Mouse (Mus musculus) G1E (cell line): Measurements from ENCODE around the gene Camkv. TPM values are rescaled to one million over a fixed set of nuclear protein-coding genes. Genes with fewer than 3 reads are reported as not detected.

Experiments used
- ATAC-seq: 2 replicates; pipeline ENCODE4 v1.8.0; 2016; ENCODE audit warnings: mild to moderate bottlenecking; ENCODE audit not compliant: insufficient number of reproducible peaks, poor library complexity, low FRiP score, severe bottlenecking; ENCODE audit errors: extremely low read depth
- DNase-seq: peaks from one replicate; pipeline ENCODE4 v3.0.0; 2012; ENCODE audit warnings: low spot score
- H3K27me3 ChIP-seq: 2 replicates; pipeline ENCODE4 v1.6.1; 2012; ENCODE audit warnings: mild to moderate bottlenecking, low read length, inconsistent platforms; ENCODE audit not compliant: insufficient read depth
- H3K36me3 ChIP-seq: replicated peaks from 2 replicates; pipeline ENCODE3; 2012; ENCODE audit warnings: mild to moderate bottlenecking, inconsistent platforms
- H3K4me1 ChIP-seq: 2 replicates; pipeline ENCODE4 v1.6.1; 2012; ENCODE audit warnings: low read depth, low read length, inconsistent platforms, mixed read lengths; ENCODE audit not compliant: insufficient read depth
- H3K4me3 ChIP-seq: 2 replicates; pipeline ENCODE4 v1.5.1; 2012; ENCODE audit warnings: low read depth, mild to moderate bottlenecking, inconsistent platforms, low read length, moderate library complexity, mixed read lengths
- H3K9me3 ChIP-seq: replicated peaks from 2 replicates; pipeline ENCODE4 v1.6.1; 2012; ENCODE audit warnings: inconsistent platforms
- CTCF ChIP-seq: IDR thresholded peaks from 2 replicates; pipeline ENCODE4 v1.5.1; 2012; ENCODE audit warnings: low read depth, low read length, inconsistent platforms, mixed read lengths
- GATA1 ChIP-seq: IDR thresholded peaks from 2 replicates; pipeline ENCODE4 v1.6.1; 2012; ENCODE audit warnings: borderline replicate concordance, low read length, inconsistent platforms, mixed read lengths
- GATA2 ChIP-seq: IDR thresholded peaks from 2 replicates; pipeline ENCODE4 v1.6.1; 2012; ENCODE audit warnings: low read depth, low read length, inconsistent platforms, borderline replicate concordance
- POLR2AphosphoS5 ChIP-seq: IDR thresholded peaks from 2 replicates; pipeline ENCODE4 v1.6.1; 2012; ENCODE audit warnings: low read depth, low read length, inconsistent platforms; ENCODE audit not compliant: insufficient replicate concordance
- TAL1 ChIP-seq: conservative IDR thresholded peaks from 2 replicates; pipeline ENCODE4 v1.6.1; 2012; ENCODE audit warnings: low read depth, low read length, inconsistent platforms, mixed read lengths
- polyA plus RNA-seq: library from polyadenylated mRNA; stranded (reverse); fragments of >175 nt; gene quantifications from 2 replicates; pipeline ENCODE4 v1.2.3, GENCODE M21; 2012
- total RNA-seq, 2 experiments: library from RNA; stranded (forward) in 1 of 2; stranded (reverse) in 1 of 2; fragments of 200-1000 nt in 1 of 2; fragments of >200 nt in 1 of 2; fragmentation: Nextera tagmentation in 1 of 2; gene quantifications; 2 replicates each; pipeline ENCODE4 v1.2.3; 2014 to 2017

Camkv gene
- total and polyA plus RNA-seq, 3 experiments, result 0.11 TPM; not detected in 2

- Histone ChIP-seq H3K9me3 (no peaks in the 10 kb centered on the region), H3K27me3 (peaks cover 28% of the 10 kb centered on the region), H3K36me3 (no peaks in the 10 kb centered on the region), H3K4me1 (peaks cover 23% of the 10 kb centered on the region), H3K4me3 (no peak within 1 kb of the TSS)
- DNase-seq, result no peak
- TF ChIP-seq GATA1 (no peak), CTCF (no peak), GATA2 (no peak), POLR2AphosphoS5 (no peak), TAL1 (no peak)
- no peak for ATAC-seq
These were observed 56.7 kb downstream of the Camkv start, which contains the start of gene Cdhr4 for GRCm38 (mm10) chr9:107992197-107992596. Gene Cdhr4, plus strand, starts transcription at chr9:107992497.

GRCm38 (mm10) chr9:107993013-107993412, 57.5 kb downstream of the Camkv start:
- H3K9me3 ChIP-seq, result no peaks in the 10 kb centered on the region
- H3K4me1 ChIP-seq, result peaks cover 19% of the 10 kb centered on the region
- no peak overlapping the region for H3K4me3 ChIP-seq
- DNase-seq, result no peak
- peaks cover 28% of the 10 kb centered on the region for H3K27me3 ChIP-seq
- no peaks in the 10 kb centered on the region for H3K36me3 ChIP-seq
- ATAC-seq, result no peak
- no peak for TF ChIP-seq GATA1
- TF ChIP-seq POLR2AphosphoS5, result no peak
- no peak for TF ChIP-seq GATA2
- no peak for TF ChIP-seq TAL1
- TF ChIP-seq CTCF, result no peak

GRCm38 (mm10) chr9:107994464-107994863, 59.0 kb downstream of the Camkv start:
- ATAC-seq, result no peak
- peaks cover 15% of the 10 kb centered on the region for H3K4me1 ChIP-seq
- DNase-seq, result no peak
- TF ChIP-seq GATA1, result no peak
- no peak for TF ChIP-seq CTCF
- no peak for TF ChIP-seq TAL1
- no peak for TF ChIP-seq GATA2
- TF ChIP-seq POLR2AphosphoS5, result no peak
- H3K27me3 ChIP-seq, result peaks cover 38% of the 10 kb centered on the region
- H3K4me3 ChIP-seq, result no peak overlapping the region
- H3K9me3 ChIP-seq, result no peaks in the 10 kb centered on the region
- H3K36me3 ChIP-seq, result no peaks in the 10 kb centered on the region

GRCm38 (mm10) chr9:107995513-107995912, 60.0 kb downstream of the Camkv start:
- peaks cover 39% of the 10 kb centered on the region for H3K27me3 ChIP-seq
- H3K4me3 ChIP-seq, result no peak overlapping the region
- peaks cover 7% of the 10 kb centered on the region; the same call in 1 of the 2 replicates for H3K4me1 ChIP-seq
- no peak for DNase-seq
- ATAC-seq, result no peak
- no peaks in the 10 kb centered on the region for H3K36me3 ChIP-seq
- TF ChIP-seq POLR2AphosphoS5 (no peak), TAL1 (no peak), CTCF (no peak), GATA1 (no peak), GATA2 (no peak)
- H3K9me3 ChIP-seq, result no peaks in the 10 kb centered on the region

- no peak within 1 kb of the TSS for H3K4me3 ChIP-seq
- no peaks in the 10 kb centered on the region for H3K9me3 ChIP-seq
- no peak for DNase-seq
- no peak for ATAC-seq
- H3K36me3 ChIP-seq, result no peaks in the 10 kb centered on the region
- peaks cover 7% of the 10 kb centered on the region; the same call in 1 of the 2 replicates for H3K4me1 ChIP-seq
- TF ChIP-seq GATA2, result no peak
- TF ChIP-seq CTCF, result no peak
- TF ChIP-seq TAL1, result no peak
- TF ChIP-seq GATA1, result no peak
- no peak for TF ChIP-seq POLR2AphosphoS5
- peaks cover 35% of the 10 kb centered on the region for H3K27me3 ChIP-seq
These were observed 60.6 kb downstream of the Camkv start, which contains the start of gene Gm20662 for GRCm38 (mm10) chr9:107996049-107996448. Gene Gm20662, plus strand, starts transcription at chr9:107996349.

Other genes starting within 250 kb of the Camkv start
- gene Sema3f, start 225.2 kb upstream of the Camkv start, total RNA-seq (2014; fragmentation: Nextera tagmentation), result not detected in 2 replicates
- 0.11 and 0.52 TPM in 2 replicates for gene Sema3f, start 225.2 kb upstream of the Camkv start, total RNA-seq (2017)
- gene Sema3f, start 225.2 kb upstream of the Camkv start, polyA plus RNA-seq, result 0.07 and 0.09 TPM in 2 replicates
- gene Rbm5, start 164.7 kb upstream of the Camkv start, total RNA-seq (2014; fragmentation: Nextera tagmentation), result 355 and 467 TPM in 2 replicates
- 261 and 271 TPM in 2 replicates for gene Rbm5, start 164.7 kb upstream of the Camkv start, total RNA-seq (2017)
- 14.3 and 23.4 TPM in 2 replicates for gene Rbm5, start 164.7 kb upstream of the Camkv start, polyA plus RNA-seq
- gene Rbm6, start 62.4 kb upstream of the Camkv start, total RNA-seq (2014; fragmentation: Nextera tagmentation), result 120 and 184 TPM in 2 replicates
- 91.6 and 105 TPM in 2 replicates for gene Rbm6, start 62.4 kb upstream of the Camkv start, total RNA-seq (2017)
- 15.8 and 38.7 TPM in 2 replicates for gene Rbm6, start 62.4 kb upstream of the Camkv start, polyA plus RNA-seq
- 2.0 and 3.1 TPM in 2 replicates for gene Mon1a, start 47.5 kb upstream of the Camkv start, total RNA-seq (2014; fragmentation: Nextera tagmentation)
- 12.8 and 14.3 TPM in 2 replicates for gene Mon1a, start 47.5 kb upstream of the Camkv start, total RNA-seq (2017)
- gene Mon1a, start 47.5 kb upstream of the Camkv start, polyA plus RNA-seq, result 12.8 and 13.6 TPM in 2 replicates
- gene Mst1r, start 28.8 kb upstream of the Camkv start, total RNA-seq (2014; fragmentation: Nextera tagmentation), result not detected in 2 replicates
- gene Mst1r, start 28.8 kb upstream of the Camkv start, total RNA-seq (2017), result not detected in 2 replicates
- gene Mst1r, start 28.8 kb upstream of the Camkv start, polyA plus RNA-seq, result 0.01 TPM in 1 of 2 replicates, not detected in the other
- not detected in 2 replicates for gene Actl11, start 7.2 kb upstream of the Camkv start, total RNA-seq (2014; fragmentation: Nextera tagmentation)
- 0.11 TPM in 1 of 2 replicates, not detected in the other for gene Actl11, start 7.2 kb upstream of the Camkv start, total RNA-seq (2017)
- gene Actl11, start 7.2 kb upstream of the Camkv start, polyA plus RNA-seq, result not detected in 2 replicates
- 24.1 and 25.6 TPM in 2 replicates for gene Traip, start 14.5 kb downstream of the Camkv start, total RNA-seq (2014; fragmentation: Nextera tagmentation)
- gene Traip, start 14.5 kb downstream of the Camkv start, total RNA-seq (2017), result 28.7 and 32.6 TPM in 2 replicates
- gene Traip, start 14.5 kb downstream of the Camkv start, polyA plus RNA-seq, result 3.1 and 10.7 TPM in 2 replicates
- 44.5 and 87.9 TPM in 2 replicates for gene Uba7, start 39.8 kb downstream of the Camkv start, total RNA-seq (2014; fragmentation: Nextera tagmentation)
- 145 and 186 TPM in 2 replicates for gene Uba7, start 39.8 kb downstream of the Camkv start, total RNA-seq (2017)
- gene Uba7, start 39.8 kb downstream of the Camkv start, polyA plus RNA-seq, result 18.3 and 34.2 TPM in 2 replicates
- 0.75 and 1.0 TPM in 2 replicates for gene Gm20661, start 47.4 kb downstream of the Camkv start, total RNA-seq (2014; fragmentation: Nextera tagmentation)
- 1.8 and 2.6 TPM in 2 replicates for gene Gm20661, start 47.4 kb downstream of the Camkv start, total RNA-seq (2017)
- gene Gm20661, start 47.4 kb downstream of the Camkv start, polyA plus RNA-seq, result 0.15 TPM in 1 of 2 replicates, not detected in the other
- gene Inka1, start 50.2 kb downstream of the Camkv start, total RNA-seq (2014; fragmentation: Nextera tagmentation), result 24.6 and 28.1 TPM in 2 replicates
- 74.4 and 83.2 TPM in 2 replicates for gene Inka1, start 50.2 kb downstream of the Camkv start, total RNA-seq (2017)
- 75.6 and 81.1 TPM in 2 replicates for gene Inka1, start 50.2 kb downstream of the Camkv start, polyA plus RNA-seq
- 2.9 and 4.0 TPM in 2 replicates for gene Cdhr4, start 56.8 kb downstream of the Camkv start, total RNA-seq (2014; fragmentation: Nextera tagmentation)
- gene Cdhr4, start 56.8 kb downstream of the Camkv start, total RNA-seq (2017), result 8.4 and 11.3 TPM in 2 replicates
- 0.40 and 0.57 TPM in 2 replicates for gene Cdhr4, start 56.8 kb downstream of the Camkv start, polyA plus RNA-seq
- not detected in 2 replicates for gene Gm20662, start 60.7 kb downstream of the Camkv start, total RNA-seq (2014; fragmentation: Nextera tagmentation)
- 0.76 and 2.4 TPM in 2 replicates for gene Gm20662, start 60.7 kb downstream of the Camkv start, total RNA-seq (2017)
- gene Gm20662, start 60.7 kb downstream of the Camkv start, polyA plus RNA-seq, result 0.14 and 0.27 TPM in 2 replicates
- 28.5 and 30.8 TPM in 2 replicates for gene Ip6k1, start 66.8 kb downstream of the Camkv start, total RNA-seq (2014; fragmentation: Nextera tagmentation)
- 52.3 and 55.9 TPM in 2 replicates for gene Ip6k1, start 66.8 kb downstream of the Camkv start, total RNA-seq (2017)
- 57.6 and 58.5 TPM in 2 replicates for gene Ip6k1, start 66.8 kb downstream of the Camkv start, polyA plus RNA-seq
- 7.2 and 8.5 TPM in 2 replicates for gene Gmppb, start 113.6 kb downstream of the Camkv start, total RNA-seq (2014; fragmentation: Nextera tagmentation)
- gene Gmppb, start 113.6 kb downstream of the Camkv start, total RNA-seq (2017), result 19.4 and 22.0 TPM in 2 replicates
- gene Gmppb, start 113.6 kb downstream of the Camkv start, polyA plus RNA-seq, result 5.1 and 6.6 TPM in 2 replicates
- gene Amigo3, start 117.5 kb downstream of the Camkv start, total RNA-seq (2014; fragmentation: Nextera tagmentation), result 0.63 TPM in 1 of 2 replicates, not detected in the other
- 1.7 and 2.0 TPM in 2 replicates for gene Amigo3, start 117.5 kb downstream of the Camkv start, total RNA-seq (2017)
- 0.31 and 0.35 TPM in 2 replicates for gene Amigo3, start 117.5 kb downstream of the Camkv start, polyA plus RNA-seq
- gene Mst1, start 144.8 kb downstream of the Camkv start, total RNA-seq (2014; fragmentation: Nextera tagmentation), result 7.1 and 11.0 TPM in 2 replicates
- gene Mst1, start 144.8 kb downstream of the Camkv start, total RNA-seq (2017), result 16.6 and 17.9 TPM in 2 replicates
- 6.7 and 8.4 TPM in 2 replicates for gene Mst1, start 144.8 kb downstream of the Camkv start, polyA plus RNA-seq
- gene Rnf123, start 147.7 kb downstream of the Camkv start, total RNA-seq (2014; fragmentation: Nextera tagmentation), result 104 and 255 TPM in 2 replicates
- 18.6 and 23.5 TPM in 2 replicates for gene Rnf123, start 147.7 kb downstream of the Camkv start, total RNA-seq (2017)
- gene Rnf123, start 147.7 kb downstream of the Camkv start, polyA plus RNA-seq, result 39.5 and 74.5 TPM in 2 replicates
- gene Apeh, start 158.9 kb downstream of the Camkv start, total RNA-seq (2014; fragmentation: Nextera tagmentation), result 65.0 and 148 TPM in 2 replicates
- 119 and 131 TPM in 2 replicates for gene Apeh, start 158.9 kb downstream of the Camkv start, total RNA-seq (2017)
- gene Apeh, start 158.9 kb downstream of the Camkv start, polyA plus RNA-seq, result 48.8 and 67.5 TPM in 2 replicates